Mouse (Mus musculus): ENCODE measurements around the gene Ccdc71. TPM values are rescaled to one million over a fixed set of nuclear protein-coding genes. Genes with fewer than 3 reads are reported as not detected.

Ccdc71 gene
- polyA plus RNA-seq, 1 experiment from 2014 or later: 29.4 TPM

DNA sequence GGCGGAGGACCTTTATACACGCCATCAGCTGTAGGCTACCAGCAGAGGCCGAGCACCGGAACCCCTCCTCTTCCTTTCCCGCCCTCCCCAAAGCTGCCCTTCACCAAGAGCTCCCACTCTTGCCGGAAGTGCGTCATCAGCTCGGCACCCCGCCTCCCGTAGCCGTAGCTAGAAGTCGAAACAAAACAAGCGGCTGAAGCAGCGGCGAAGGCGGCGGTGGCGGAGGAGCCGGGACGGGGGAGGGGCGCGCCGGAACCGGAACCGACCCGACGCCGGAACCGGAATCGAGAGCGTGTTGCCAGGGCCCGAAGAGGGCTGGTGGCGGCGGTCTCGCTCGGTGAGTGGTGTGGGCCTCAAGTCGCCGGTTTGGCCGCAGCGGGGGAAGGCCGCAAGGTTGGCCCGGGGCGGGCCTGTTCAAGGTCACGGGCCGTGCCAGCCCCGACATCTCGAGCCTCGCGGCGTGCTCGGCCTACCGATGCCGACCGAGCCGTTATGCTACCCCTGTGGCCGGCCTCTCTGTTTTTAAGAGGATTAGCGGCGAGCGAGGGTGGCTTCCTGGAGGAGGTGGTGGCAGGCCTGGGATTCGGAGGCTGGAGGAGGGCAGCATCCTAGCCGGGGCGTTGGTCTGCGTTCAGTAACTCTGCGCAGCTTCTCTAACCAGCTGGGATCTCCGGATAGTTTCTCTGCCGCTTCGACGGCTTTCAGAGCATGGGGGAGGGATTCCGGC, 30.4 kb downstream of the Ccdc71 start, which contains the start of gene Usp19:
Gene Usp19 (plus strand): TSS at position 44 of the 727 bp plus-strand sequence.
- Histone ChIP-seq H3K9ac (ENCODE audit: low read depth, low read length) (peak within 1 kb of the TSS; percentile 90), H3K9me3 (ENCODE audit: control insufficient read depth) (no peaks in the 10 kb centered on the region), H3K27ac (ENCODE audit: low read depth, low read length) (peak within 1 kb of the TSS; percentile 92), H3K4me3 (ENCODE audit: low read depth, low read length) (peak within 1 kb of the TSS; percentile 67), H3K4me1 (replicated peaks; ENCODE audit: control insufficient read depth, insufficient read depth, low read length) (no peaks in the 10 kb centered on the region; the same call in 1 of the 2 replicates), H3K27me3 (replicated peaks; ENCODE audit: control insufficient read depth, insufficient read depth, low read length) (no peaks in the 10 kb centered on the region), H3K36me3 (ENCODE audit: control insufficient read depth, insufficient read depth) (peaks cover 61% of the 10 kb centered on the region), H3K4me2 (replicated peaks; ENCODE audit: low read depth) (peak within 1 kb of the TSS; percentile 83)
- ATAC-seq: peak; percentile 93
- under 1% methylated on average over 65 of the region's 69 CpGs for WGBS
- 0 out of 2 replicates have a peak, but pooled peaks have one; percentile 2 for TF ChIP-seq CTCF (IDR thresholded peaks at IDR 0.05; ENCODE audit: low read depth)

DNA sequence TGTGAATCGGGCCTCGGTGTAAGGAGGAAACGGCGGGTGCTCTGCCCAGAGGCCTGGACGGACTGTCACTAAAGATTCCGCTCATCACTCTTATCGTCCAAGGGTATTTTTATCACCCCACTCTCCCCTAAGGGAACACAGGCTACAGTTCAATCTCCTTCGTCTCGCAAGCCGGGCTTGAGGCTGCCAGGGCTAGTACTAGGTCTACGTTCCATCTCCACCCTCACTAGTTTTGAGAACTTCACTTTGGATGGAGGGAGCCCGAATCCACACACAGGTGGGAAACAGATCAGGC, 30.9 kb downstream of the Ccdc71 start:
- peak overlapping the region; percentile 90 for H3K9ac ChIP-seq (ENCODE audit: low read depth, low read length)
- H3K9me3 ChIP-seq (ENCODE audit: control insufficient read depth): no peaks in the 10 kb centered on the region
- ATAC-seq: no peak
- 4% methylated on average over 12 of the region's 12 CpGs for WGBS
- no peak for TF ChIP-seq CTCF (IDR thresholded peaks at IDR 0.05; ENCODE audit: low read depth)
- H3K27ac ChIP-seq (ENCODE audit: low read depth, low read length): peak overlapping the region; percentile 92
- peaks cover 63% of the 10 kb centered on the region for H3K36me3 ChIP-seq (ENCODE audit: control insufficient read depth, insufficient read depth)
- H3K4me2 ChIP-seq (replicated peaks; ENCODE audit: low read depth): peak overlapping the region; percentile 83
- no peaks in the 10 kb centered on the region; the same call in 1 of the 2 replicates for H3K4me1 ChIP-seq (replicated peaks; ENCODE audit: control insufficient read depth, insufficient read depth, low read length)
- peak overlapping the region; percentile 67 for H3K4me3 ChIP-seq (ENCODE audit: low read depth, low read length)
- H3K27me3 ChIP-seq (replicated peaks; ENCODE audit: control insufficient read depth, insufficient read depth, low read length): no peaks in the 10 kb centered on the region

DNA sequence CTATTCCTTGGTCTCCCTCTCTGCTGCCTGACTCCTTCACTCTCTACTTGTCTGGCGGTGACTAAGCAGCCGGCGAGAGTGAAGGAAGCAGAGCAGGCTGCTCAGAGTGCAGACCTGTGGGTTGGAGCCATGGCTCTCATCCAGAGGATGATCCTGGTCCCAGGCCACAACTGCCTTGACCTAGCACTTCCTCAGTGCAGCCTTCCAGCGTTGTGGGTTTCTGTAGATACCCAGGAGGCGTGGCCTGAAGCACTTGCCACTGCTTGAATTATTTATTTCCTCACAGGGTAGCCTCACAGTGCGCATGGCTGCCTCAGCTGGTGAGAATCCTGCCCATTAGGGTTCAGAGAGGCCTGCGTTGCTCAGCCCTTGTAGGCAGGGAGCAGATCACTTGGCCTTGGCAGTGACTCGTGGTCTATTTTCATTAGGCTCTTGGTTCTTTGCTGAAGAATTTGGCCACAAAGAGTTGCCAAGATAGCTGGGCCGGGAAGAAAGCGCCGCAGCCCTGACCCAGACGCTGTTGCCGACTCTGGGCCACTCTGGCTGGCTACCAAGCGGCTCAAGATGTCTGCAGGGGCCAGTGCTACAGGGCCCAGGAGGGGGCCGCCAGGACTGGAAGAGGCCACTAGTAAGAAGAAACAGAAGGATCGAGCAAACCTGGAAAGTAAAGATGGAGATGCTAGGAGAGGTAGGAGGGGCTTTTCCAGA, 31.9 kb downstream of the Ccdc71 start:
- WGBS: 71% methylated on average over 16 of the region's 16 CpGs
- H3K9me3 ChIP-seq (ENCODE audit: control insufficient read depth): no peaks in the 10 kb centered on the region
- ATAC-seq: no peak
- H3K4me2 ChIP-seq (replicated peaks; ENCODE audit: low read depth): peak overlapping the region; percentile 83
- H3K27ac ChIP-seq (ENCODE audit: low read depth, low read length): peak overlapping the region; percentile 0; the same call in 1 of the 2 replicates
- H3K9ac ChIP-seq (ENCODE audit: low read depth, low read length): no peak overlapping the region
- no peak for TF ChIP-seq CTCF (IDR thresholded peaks at IDR 0.05; ENCODE audit: low read depth)
- H3K27me3 ChIP-seq (replicated peaks; ENCODE audit: control insufficient read depth, insufficient read depth, low read length): no peaks in the 10 kb centered on the region
- H3K4me3 ChIP-seq (ENCODE audit: low read depth, low read length): no peak overlapping the region
- H3K36me3 ChIP-seq (ENCODE audit: control insufficient read depth, insufficient read depth): peaks cover 65% of the 10 kb centered on the region
- no peaks in the 10 kb centered on the region; the same call in 1 of the 2 replicates for H3K4me1 ChIP-seq (replicated peaks; ENCODE audit: control insufficient read depth, insufficient read depth, low read length)

DNA sequence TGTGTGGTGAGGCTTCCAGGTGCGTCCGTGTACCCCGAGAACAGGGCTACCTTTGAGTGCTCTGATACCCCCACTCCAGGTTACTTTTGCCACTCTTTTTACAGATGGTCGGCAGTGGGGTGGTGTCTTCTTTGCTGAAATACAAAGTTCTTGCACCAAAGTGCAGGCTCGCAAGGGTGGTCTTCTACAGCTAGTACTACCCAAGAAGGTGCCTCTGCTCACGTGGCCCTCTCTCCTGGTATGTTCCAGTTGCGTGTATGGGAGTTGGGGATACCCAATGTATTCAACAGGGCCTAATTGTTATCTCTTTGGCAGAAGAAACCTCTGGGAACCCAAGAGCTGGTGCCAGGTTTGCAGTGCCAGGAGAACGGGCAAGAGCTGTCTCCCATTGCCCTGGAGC, 32.9 kb downstream of the Ccdc71 start:
- H3K4me3 ChIP-seq (ENCODE audit: low read depth, low read length): no peak overlapping the region
- TF ChIP-seq CTCF (IDR thresholded peaks at IDR 0.05; ENCODE audit: low read depth): no peak
- no peak overlapping the region for H3K9ac ChIP-seq (ENCODE audit: low read depth, low read length)
- peaks cover 70% of the 10 kb centered on the region for H3K36me3 ChIP-seq (ENCODE audit: control insufficient read depth, insufficient read depth)
- 96% methylated on average over 8 of the region's 8 CpGs for WGBS
- no peak overlapping the region for H3K27ac ChIP-seq (ENCODE audit: low read depth, low read length)
- no peak overlapping the region for H3K4me2 ChIP-seq (replicated peaks; ENCODE audit: low read depth)
- H3K27me3 ChIP-seq (replicated peaks; ENCODE audit: control insufficient read depth, insufficient read depth, low read length): no peaks in the 10 kb centered on the region
- H3K4me1 ChIP-seq (replicated peaks; ENCODE audit: control insufficient read depth, insufficient read depth, low read length): no peaks in the 10 kb centered on the region; the same call in 1 of the 2 replicates
- H3K9me3 ChIP-seq (ENCODE audit: control insufficient read depth): no peaks in the 10 kb centered on the region
- no peak for ATAC-seq

DNA sequence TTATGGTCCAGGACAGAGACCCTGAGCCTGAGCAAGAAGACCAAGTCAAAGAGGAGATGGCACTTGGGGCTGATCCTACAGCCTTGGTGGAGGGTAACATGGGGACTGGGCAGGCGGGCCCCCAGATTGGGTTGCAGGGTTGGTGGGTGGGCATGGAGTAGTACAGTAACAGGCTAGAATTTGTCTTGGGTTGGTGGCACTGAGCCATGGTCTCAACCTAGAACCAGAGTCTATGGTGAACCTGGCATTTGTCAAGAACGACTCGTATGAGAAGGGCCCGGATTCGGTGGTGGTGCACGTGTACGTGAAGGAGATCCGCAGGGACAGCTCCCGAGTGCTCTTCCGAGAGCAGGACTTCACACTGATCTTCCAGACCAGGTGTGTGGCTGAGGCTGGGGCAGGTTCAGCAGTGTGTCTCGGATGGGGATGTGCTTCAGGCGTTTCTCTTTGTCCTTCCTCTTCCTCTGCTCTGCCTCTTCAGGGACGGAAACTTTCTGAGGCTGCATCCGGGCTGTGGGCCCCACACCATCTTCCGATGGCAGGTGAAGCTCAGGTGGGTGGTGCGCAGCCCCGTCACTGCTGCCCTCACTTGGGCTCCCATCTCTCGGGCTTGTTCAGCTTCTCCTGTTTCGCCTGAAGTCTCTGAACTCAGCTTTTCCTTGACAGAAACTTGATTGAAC, 34.0 kb downstream of the Ccdc71 start:
- no peak for TF ChIP-seq CTCF (IDR thresholded peaks at IDR 0.05; ENCODE audit: low read depth)
- Histone ChIP-seq H3K9me3 (ENCODE audit: control insufficient read depth) (no peaks in the 10 kb centered on the region), H3K27ac (ENCODE audit: low read depth, low read length) (no peak overlapping the region), H3K4me1 (replicated peaks; ENCODE audit: control insufficient read depth, insufficient read depth, low read length) (no peaks in the 10 kb centered on the region; the same call in 1 of the 2 replicates), H3K36me3 (ENCODE audit: control insufficient read depth, insufficient read depth) (peaks cover 70% of the 10 kb centered on the region), H3K4me2 (replicated peaks; ENCODE audit: low read depth) (no peak overlapping the region), H3K9ac (ENCODE audit: low read depth, low read length) (no peak overlapping the region), H3K4me3 (ENCODE audit: low read depth, low read length) (no peak overlapping the region), H3K27me3 (replicated peaks; ENCODE audit: control insufficient read depth, insufficient read depth, low read length) (no peaks in the 10 kb centered on the region)
- no peak for ATAC-seq
- WGBS: 95% methylated on average over 19 of the region's 19 CpGs

DNA sequence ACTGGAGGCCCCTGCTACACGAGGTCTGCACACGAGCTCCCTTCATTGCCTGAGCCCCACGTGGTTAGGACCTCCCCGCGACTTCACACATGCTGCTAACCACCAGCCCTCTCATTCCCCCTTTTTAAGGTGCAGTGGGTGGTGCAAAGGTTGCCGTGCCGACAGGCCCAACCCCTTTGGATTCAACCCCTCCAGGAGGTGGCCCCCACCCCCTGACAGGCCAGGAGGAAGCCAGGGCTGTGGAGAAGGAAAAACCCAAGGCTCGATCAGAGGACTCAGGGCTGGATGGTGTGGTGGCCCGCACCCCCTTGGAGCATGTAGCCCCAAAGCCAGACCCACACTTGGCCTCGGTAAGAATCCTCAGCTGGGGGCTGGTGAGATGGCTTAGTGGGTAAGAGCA, 34.6 kb downstream of the Ccdc71 start:
- Histone ChIP-seq H3K4me3 (ENCODE audit: low read depth, low read length) (no peak overlapping the region), H3K36me3 (ENCODE audit: control insufficient read depth, insufficient read depth) (peaks cover 74% of the 10 kb centered on the region), H3K4me2 (replicated peaks; ENCODE audit: low read depth) (no peak overlapping the region), H3K27ac (ENCODE audit: low read depth, low read length) (no peak overlapping the region), H3K4me1 (replicated peaks; ENCODE audit: control insufficient read depth, insufficient read depth, low read length) (no peaks in the 10 kb centered on the region; the same call in 1 of the 2 replicates), H3K9me3 (ENCODE audit: control insufficient read depth) (no peaks in the 10 kb centered on the region), H3K27me3 (replicated peaks; ENCODE audit: control insufficient read depth, insufficient read depth, low read length) (no peaks in the 10 kb centered on the region), H3K9ac (ENCODE audit: low read depth, low read length) (no peak overlapping the region)
- 84% methylated on average over 10 of the region's 10 CpGs for WGBS
- no peak for TF ChIP-seq CTCF (IDR thresholded peaks at IDR 0.05; ENCODE audit: low read depth)
- no peak for ATAC-seq

Measured in intestine, postnatal 0 days (tissue).